Mouse (Mus musculus) urinary bladder, postnatal 10 days (tissue): ENCODE results near the gene Lrrc3c.
A peak's percentile ranks its signal among the peaks of the same experiment; 100 is the strongest.

Experiments used
- DNase-seq: peaks from one replicate; pipeline ENCODE4 v3.0.0; 2022; ENCODE audit warnings: low spot score

Gene Lrrc3c

DNA sequence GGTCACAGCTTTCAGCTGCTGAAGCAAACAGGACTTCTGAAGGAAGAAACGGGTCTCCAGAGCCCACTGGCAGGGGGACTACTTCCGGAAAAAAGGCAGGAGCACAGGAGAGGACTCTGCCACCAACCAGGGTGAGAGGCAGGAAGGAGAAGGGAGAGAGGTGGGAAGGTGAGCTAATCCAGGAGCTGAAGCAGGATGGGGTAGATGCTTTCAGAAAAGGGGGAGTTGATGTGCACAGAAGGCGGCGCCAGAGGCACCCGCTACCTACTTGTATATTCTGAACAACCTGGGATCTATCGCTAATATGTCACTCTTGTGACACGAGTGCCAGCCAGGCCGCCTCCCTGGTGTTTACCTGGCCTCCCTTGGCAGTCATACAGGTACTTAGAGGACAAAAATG is at the start of gene Lrrc3c:
Gene Lrrc3c, plus strand, starts transcription at position 301 of the 400 bp plus-strand sequence.
- no peak for DNase-seq

GRCm38 (mm10) chr11:98549363-98549762 is 48.7 kb upstream of the Lrrc3c start:
- no peak for DNase-seq

DNA sequence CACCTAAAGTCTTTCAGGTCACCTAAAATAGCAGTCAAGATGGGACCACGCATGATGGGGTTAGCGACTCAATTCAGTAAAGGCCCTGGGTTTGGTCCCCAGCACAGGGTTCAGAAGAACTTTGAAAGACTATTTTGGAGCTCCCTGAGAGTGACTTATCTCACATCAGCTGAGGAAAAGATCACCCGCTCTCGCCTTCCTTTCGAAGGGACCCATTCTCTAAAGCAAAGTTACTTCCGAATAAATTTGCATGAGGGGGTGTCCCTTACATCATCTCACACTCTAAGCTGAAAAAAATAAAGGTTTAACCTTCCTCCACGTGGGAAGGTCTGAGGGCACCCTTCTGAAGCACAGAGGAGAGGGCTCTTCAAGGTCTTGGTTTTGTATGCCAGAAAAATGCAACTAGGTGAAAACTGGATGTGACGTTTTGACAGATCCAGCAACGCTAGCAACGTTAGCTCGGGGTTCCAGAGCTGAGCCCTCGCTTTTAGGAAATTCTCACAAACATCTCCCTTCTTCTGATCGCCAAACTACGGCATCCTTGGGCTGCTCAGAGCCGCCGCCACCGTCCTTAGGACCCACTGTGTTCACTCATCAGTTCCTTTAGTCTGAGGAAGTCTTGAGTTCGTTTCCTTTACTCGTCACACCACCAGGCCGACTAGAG is 47.6 kb upstream of the Lrrc3c start:
- no peak for DNase-seq

- peak; percentile 33 for DNase-seq
Observed at GRCm38 (mm10) chr11:98550975-98551828, 46.9 kb upstream of the Lrrc3c start, which contains the start of gene Zpbp2. Zpbp2 (plus strand) TSS chr11:98551097.

GRCm38 (mm10) chr11:98553966-98554365 is 44.1 kb upstream of the Lrrc3c start:
- no peak for DNase-seq

DNA sequence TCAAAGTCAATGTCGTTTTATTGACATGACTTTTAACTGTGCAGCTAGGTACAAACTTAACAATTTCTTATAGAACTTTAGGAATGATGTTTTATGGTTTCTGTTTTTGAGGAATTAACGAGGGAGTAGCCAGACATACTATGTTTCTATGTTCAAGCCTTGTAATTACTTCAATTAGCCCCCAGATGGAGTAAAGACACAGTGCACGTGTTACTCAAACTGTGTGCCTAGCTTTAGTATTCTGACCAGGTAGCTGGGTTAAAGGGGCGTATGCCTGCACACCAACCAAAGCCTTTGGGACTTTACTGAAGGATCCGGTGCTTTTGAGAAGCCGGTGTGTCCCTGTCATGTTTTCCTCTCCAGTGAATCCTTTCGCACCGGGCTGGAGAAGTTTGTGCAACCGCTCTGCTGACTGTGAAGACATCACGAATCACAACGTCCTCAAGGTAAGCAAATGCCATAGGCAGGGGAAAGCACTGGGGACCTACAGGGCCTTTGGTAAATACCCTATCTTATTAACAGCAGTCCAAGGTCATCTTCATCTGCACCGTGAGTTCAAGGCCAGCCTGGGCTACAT is 42.9 kb upstream of the Lrrc3c start:
- DNase-seq, result no peak

- no peak for DNase-seq
Observed at GRCm38 (mm10) chr11:98560942-98561341, 37.1 kb upstream of the Lrrc3c start.

GRCm38 (mm10) chr11:98563025-98563424 is 35.1 kb upstream of the Lrrc3c start:
- DNase-seq, result no peak

- DNase-seq, result no peak
Observed at GRCm38 (mm10) chr11:98563921-98564414, 34.1 kb upstream of the Lrrc3c start.

DNA sequence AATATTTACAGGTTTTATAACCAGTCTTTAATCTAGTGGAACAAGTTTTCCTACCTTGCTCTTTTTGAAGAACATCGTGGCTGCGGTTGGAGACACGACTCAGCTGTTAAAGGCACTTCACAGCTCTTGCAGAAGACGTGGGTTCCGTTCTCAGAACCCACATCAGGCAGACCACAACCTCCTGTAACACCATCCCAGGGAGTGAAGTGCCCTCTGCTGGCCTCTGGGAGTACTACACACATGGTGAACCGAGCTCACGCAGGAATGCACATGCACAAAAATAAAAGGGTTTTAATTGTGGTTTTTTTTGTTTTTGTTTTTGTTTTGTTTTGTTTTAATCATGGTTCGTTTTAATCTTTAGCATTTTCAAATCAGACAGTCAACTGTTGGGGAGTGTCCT is 29.8 kb upstream of the Lrrc3c start:
- no peak for DNase-seq

DNA sequence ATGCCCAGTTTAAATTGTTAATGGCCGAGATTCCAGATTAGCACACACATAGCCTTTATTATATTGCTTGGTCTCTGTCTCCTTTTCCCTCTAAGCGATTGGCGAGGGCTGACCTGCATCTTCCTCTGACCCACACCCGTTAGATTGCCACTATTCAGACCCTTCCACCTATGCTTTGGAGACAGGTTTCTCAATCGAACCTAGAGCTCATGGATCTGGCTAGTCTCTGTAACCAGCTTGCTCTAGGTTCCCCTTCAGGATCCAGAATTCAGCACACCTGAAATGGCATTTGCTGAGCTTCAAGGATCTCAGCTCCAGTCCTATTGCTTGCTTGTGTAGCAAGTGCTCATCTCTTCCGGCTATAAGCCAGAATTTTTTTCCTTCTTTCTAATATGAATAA is 28.6 kb upstream of the Lrrc3c start:
- DNase-seq, result no peak

GRCm38 (mm10) chr11:98577776-98578175 is 20.3 kb upstream of the Lrrc3c start:
- no peak for DNase-seq

DNA sequence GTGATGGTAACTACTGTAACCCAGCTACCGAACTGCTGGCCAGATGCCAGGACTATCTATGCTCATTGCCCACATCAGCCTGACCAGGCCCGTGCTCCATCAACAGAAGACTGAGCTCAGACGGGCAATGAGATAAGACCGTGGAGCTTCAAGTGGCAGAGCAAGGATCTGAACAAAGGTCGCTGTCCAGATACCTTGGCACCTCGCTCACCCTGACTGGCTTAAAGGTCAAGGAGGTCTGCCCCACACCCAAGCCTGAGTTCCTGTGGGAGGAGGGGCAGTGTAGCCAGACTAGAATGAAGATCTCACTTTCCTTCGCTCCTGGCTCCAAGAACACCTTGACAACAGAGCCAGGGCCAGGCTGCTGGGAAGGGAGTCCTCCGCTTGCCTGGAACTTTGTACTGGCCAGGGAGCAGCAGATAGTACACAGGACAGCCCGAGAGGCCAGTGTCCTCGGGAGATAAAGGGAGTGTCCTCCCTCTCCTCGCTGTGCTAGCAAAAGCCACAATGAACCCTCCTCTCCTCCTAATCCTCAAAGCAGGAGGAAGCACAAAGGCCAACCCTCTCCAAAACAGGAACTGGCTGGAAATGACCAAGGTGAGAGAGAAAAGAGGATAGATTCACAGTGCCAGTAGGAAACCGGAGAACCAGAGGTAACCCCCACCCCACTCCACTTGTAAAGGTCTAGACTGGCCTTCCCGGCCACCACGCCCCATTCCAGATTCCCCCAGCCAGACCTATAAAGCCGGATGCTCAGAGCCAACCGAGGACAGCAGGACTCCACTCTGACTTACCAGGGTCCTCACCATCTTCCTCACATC is 17.6 kb upstream of the Lrrc3c start:
- DNase-seq, result no peak

GRCm38 (mm10) chr11:98581286-98582029 is 16.6 kb upstream of the Lrrc3c start:
- no peak for DNase-seq

DNA sequence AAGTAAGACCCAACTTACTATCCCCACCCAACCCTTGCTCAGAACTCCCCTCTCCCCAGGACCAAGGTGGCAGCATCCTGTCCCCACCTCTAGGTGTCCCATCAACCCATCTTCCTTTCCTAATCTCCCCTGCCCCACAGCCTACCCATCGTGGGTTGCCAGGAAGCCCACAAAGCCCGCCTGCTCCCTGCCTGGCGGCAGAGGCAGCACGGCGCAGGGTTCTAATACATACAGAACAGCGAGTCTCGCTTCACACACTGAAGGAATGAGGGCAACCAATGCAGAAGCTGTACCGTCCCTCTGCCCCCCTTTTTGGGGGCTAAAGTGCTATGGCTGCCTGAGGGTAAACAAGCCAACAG is 16.1 kb upstream of the Lrrc3c start:
- DNase-seq, result no peak

GRCm38 (mm10) chr11:98582551-98583264 is 15.4 kb upstream of the Lrrc3c start:
- DNase-seq, result no peak

GRCm38 (mm10) chr11:98583265-98583552 is 14.9 kb upstream of the Lrrc3c start:
- DNase-seq, result no peak

DNA sequence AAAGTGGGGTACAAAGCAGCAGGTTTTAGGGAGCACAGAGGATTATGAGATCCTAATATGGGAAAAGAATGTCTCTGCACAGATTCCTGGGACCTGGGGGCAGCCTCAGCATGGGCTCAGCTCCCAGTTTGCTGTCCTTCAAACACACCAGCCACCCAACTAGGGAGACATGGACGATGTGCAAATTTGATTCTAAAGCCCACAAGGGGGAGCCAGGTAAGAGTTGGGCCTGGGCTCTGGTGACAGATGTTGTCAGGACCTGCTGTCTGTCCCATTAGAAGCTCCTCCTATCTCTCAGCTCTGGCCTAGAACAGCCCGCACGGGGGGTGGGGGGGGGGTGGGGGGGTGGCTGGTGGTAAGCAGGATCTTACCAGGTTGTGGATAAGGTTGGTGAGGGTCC is 14.5 kb upstream of the Lrrc3c start:
- DNase-seq, result no peak

GRCm38 (mm10) chr11:98584146-98584545 is 13.9 kb upstream of the Lrrc3c start:
- no peak for DNase-seq

DNA sequence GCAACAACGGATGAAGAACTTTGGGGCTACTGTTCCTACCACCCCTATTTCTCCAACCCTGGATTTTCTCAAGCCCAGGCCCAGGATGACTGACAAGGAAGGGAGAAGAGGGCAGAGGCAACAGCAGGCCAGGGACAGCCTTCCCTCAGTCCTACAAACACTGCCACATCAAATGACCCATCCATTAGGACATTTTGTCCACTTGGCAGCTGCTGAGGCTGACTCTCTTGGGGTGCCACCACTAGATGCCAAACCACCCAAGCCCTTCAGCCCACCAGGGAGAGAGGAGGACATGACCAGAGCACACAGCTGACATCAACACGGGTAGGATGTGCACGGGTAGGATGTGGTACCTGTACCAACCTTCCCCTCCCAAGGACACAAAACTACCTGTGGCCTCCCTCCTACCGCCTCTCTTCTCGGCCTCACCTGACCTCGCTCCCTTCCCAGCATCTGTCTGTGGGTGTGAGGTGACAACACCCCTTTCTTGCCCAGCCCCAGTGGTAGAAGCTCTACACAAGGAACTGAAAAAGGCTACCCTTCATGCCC is 13.4 kb upstream of the Lrrc3c start:
- no peak for DNase-seq
